Mouse (Mus musculus) heart, embryonic 12.5 days (tissue): Measurements from ENCODE around the gene Gm13272. TPM values are rescaled to one million over a fixed set of nuclear protein-coding genes. Genes with fewer than 3 reads are reported as not detected.
"Not testable (repeated sequence)": the region's sequence is repeated elsewhere in the genome, so short reads cannot be mapped to it uniquely, and the experiment has no call there.

ENCODE experiments used
- ATAC-seq: fragments of 200-750 bp; cut with Nextera tagmentation; 2 replicates; pipeline ENCODE4 v1.8.0; 2017; ENCODE audit warnings: moderate TSS enrichment, moderate library complexity; ENCODE audit not compliant: insufficient number of reproducible peaks, low FRiP score
- H3K27ac ChIP-seq: fragments of 300-500 bp; sonication (generic); 2 replicates; pipeline ENCODE4 v1.5.1; 2016; ENCODE audit warnings: mild to moderate bottlenecking, moderate library complexity; ENCODE audit not compliant: poor library complexity, severe bottlenecking
- H3K27me3 ChIP-seq: fragments of 300-500 bp; sonication (generic); replicated peaks from 2 replicates; pipeline ENCODE4 v1.6.1; 2016; ENCODE audit warnings: mild to moderate bottlenecking, moderate library complexity
- H3K36me3 ChIP-seq: fragments of 300-500 bp; sonication (generic); 2 replicates; pipeline ENCODE4 v1.6.1; 2016; ENCODE audit warnings: mild to moderate bottlenecking, moderate library complexity
- H3K4me1 ChIP-seq: fragments of 300-500 bp; sonication (generic); replicated peaks from 2 replicates; pipeline ENCODE4 v1.6.1; 2016; ENCODE audit warnings: mild to moderate bottlenecking
- H3K4me2 ChIP-seq: fragments of 300-500 bp; sonication (generic); 2 replicates; pipeline ENCODE4 v1.6.1; 2016; ENCODE audit warnings: mild to moderate bottlenecking, moderate library complexity
- H3K4me3 ChIP-seq: fragments of 300-500 bp; sonication (generic); 2 replicates; pipeline ENCODE4 v1.5.1; 2016; ENCODE audit warnings: mild to moderate bottlenecking
- H3K9ac ChIP-seq: fragments of 300-500 bp; sonication (generic); 2 replicates; pipeline ENCODE4 v1.6.1; 2016; ENCODE audit warnings: mild to moderate bottlenecking, moderate library complexity
- H3K9me3 ChIP-seq: fragments of 300-500 bp; sonication (generic); replicated peaks from 2 replicates; pipeline ENCODE4 v1.6.1; 2016; ENCODE audit warnings: mild to moderate bottlenecking, moderate library complexity
- WGBS: fragments of 180-500 bp; shearing (Covaris S2); methylation state at CpG from one replicate; pipeline ENCODE4 v1.1.7; 2016; 5-methylcytosine and 5-hydroxymethylcytosine counted together
- polyA plus RNA-seq: library from polyadenylated mRNA; unstranded; fragments of >200 nt; fragmentation: Nextera tagmentation; extraction: Ambion mirVana; gene quantifications from 2 replicates; pipeline ENCODE4 v1.2.1, GENCODE M21; 2016

The Gm13272 gene
- polyA plus RNA-seq, result 0.24 TPM in 1 of 2 replicates, not detected in the other

DNA sequence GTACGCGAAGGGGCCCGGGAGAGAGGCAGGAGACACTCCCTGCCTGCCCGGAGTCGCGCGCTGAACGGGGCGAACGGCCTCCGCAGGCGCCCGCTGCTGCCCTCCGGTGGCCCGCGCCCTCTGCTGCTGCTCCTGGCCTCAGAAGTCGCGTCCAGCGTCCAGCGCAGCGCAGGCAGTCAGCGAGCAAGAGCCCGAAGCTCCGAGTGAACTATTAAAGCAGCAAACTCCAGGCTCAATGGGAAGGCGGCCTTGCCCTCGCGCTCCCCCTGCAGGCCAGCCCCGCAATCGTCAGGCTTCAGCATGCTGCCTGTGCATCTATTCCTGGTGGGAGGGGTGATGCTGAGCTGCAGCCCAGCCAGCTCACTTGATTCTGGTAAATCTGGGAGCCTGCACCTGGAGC lies at the start of gene Gm13272:
Gene Gm13272 (plus strand): TSS at position 301 of the 400 bp plus-strand sequence.
- not testable (repeated sequence) for H3K4me3 ChIP-seq, H3K27ac ChIP-seq, H3K4me1 ChIP-seq, ATAC-seq, H3K36me3 ChIP-seq, H3K4me2 ChIP-seq, H3K9me3 ChIP-seq, H3K27me3 ChIP-seq, H3K9ac ChIP-seq
- no CpG with 5 or more reads among the region's 29 CpGs for WGBS

DNA sequence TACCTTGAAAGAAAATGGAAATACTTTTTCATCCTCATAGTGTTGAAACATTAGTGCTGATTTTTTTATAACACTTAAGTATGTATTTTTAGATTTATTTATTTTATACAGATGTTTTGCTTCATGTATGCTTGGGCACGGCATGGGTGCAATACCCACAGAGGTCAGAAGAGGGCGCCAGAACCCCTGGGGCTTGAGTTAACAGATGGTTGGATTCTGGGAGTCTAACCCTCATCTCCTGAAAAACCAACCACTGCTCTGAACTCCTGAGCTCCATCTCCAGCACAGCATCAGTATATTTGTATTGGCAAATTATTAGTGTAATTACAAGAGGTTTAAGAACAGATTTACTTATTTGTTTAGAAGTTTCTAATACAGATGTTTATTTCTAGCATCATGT lies 41.2 kb upstream of the Gm13272 start:
- Histone ChIP-seq H3K9ac (no peak overlapping the region), H3K4me3 (no peak overlapping the region), H3K4me1 (0 out of 2 replicates have a peak, but pooled peaks cover 4% of the 10 kb centered on the region), H3K4me2 (no peak overlapping the region), H3K9me3 (no peaks in the 10 kb centered on the region), H3K27ac (no peak overlapping the region), H3K27me3 (no peaks in the 10 kb centered on the region), H3K36me3 (no peaks in the 10 kb centered on the region)
- 12% methylated on average over 2 of the region's 2 CpGs for WGBS
- ATAC-seq, result no peak

GRCm38 (mm10) chr4:88739036-88739435 lies 40.6 kb upstream of the Gm13272 start:
- Histone ChIP-seq H3K27me3 (no peaks in the 10 kb centered on the region), H3K27ac (no peak overlapping the region), H3K9me3 (no peaks in the 10 kb centered on the region), H3K9ac (no peak overlapping the region), H3K36me3 (no peaks in the 10 kb centered on the region), H3K4me1 (0 out of 2 replicates have a peak, but pooled peaks cover 4% of the 10 kb centered on the region), H3K4me3 (no peak overlapping the region), H3K4me2 (no peak overlapping the region)
- no peak for ATAC-seq
- 88% methylated on average over 6 of the region's 6 CpGs for WGBS

DNA sequence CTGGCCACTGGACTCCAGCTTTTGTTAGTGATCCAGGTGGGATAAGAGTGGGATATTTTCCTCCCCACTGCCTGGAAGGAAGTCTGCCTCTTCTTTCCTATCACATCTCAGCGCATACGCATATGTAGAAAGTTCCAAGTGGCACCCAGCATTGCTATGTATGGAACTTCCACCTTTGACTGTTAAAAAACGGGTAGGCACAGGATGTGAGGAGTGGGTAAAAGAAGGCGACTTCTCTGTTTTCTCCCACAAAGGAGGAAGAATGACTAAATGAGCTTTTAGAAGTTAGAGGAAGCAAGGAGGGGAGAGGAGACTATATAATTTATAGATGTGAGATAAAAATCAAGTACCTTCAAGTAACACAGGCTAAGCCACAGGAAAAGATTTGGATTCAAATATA lies 38.2 kb upstream of the Gm13272 start:
- Histone ChIP-seq H3K27me3 (no peaks in the 10 kb centered on the region), H3K4me2 (no peak overlapping the region), H3K9me3 (no peaks in the 10 kb centered on the region), H3K27ac (no peak overlapping the region), H3K4me1 (0 out of 2 replicates have a peak, but pooled peaks cover 4% of the 10 kb centered on the region), H3K9ac (no peak overlapping the region), H3K36me3 (no peaks in the 10 kb centered on the region), H3K4me3 (no peak overlapping the region)
- ATAC-seq, result no peak
- WGBS, result 74% methylated on average over 4 of the region's 4 CpGs

DNA sequence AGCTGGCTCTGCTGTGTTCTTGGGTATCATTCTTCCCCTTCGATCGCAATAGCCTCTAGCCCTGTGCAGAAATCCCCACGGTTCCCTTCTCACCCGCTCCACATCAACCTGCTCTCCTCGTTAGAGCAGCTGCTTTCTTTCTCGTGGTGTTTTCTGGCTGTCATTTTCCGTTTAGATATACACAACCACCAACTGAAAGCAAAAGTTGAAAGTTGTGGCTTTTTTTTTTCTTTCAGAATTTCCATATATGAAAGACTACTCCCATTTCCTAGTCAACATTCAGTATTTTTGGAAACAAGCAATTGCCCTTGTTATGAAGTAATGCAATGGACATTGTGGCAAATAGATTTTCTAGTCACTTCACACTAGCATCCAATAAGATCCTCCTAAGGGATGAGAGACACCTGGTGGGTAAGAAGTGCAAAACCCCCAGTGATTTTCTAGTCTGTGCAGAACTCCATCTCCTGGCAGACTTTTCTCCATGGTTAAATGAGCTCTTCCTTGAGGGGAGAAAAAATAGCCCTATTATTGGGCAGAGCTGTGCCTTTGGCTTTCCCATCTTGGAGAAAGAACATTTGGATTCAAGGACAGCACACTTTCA lies 36.8 kb upstream of the Gm13272 start:
- no peak overlapping the region for H3K9ac ChIP-seq
- H3K4me3 ChIP-seq, result no peak overlapping the region
- no peak overlapping the region for H3K4me2 ChIP-seq
- 72% methylated on average over 7 of the region's 7 CpGs for WGBS
- no peak for ATAC-seq
- 0 out of 2 replicates have a peak, but pooled peaks cover 2% of the 10 kb centered on the region for H3K4me1 ChIP-seq
- H3K27me3 ChIP-seq, result no peaks in the 10 kb centered on the region
- H3K36me3 ChIP-seq, result no peaks in the 10 kb centered on the region
- no peak overlapping the region for H3K27ac ChIP-seq
- H3K9me3 ChIP-seq, result no peaks in the 10 kb centered on the region

- Histone ChIP-seq H3K27me3 (peaks cover 3% of the 10 kb centered on the region; the same call in 1 of the 2 replicates), H3K9me3 (no peaks in the 10 kb centered on the region), H3K9ac (no peak overlapping the region), H3K4me1 (no peaks in the 10 kb centered on the region), H3K36me3 (no peaks in the 10 kb centered on the region), H3K4me3 (no peak overlapping the region), H3K27ac (no peak overlapping the region), H3K4me2 (no peak overlapping the region)
- no peak for ATAC-seq
- WGBS, result 68% methylated on average over 3 of the region's 3 CpGs
Observed at GRCm38 (mm10) chr4:88744207-88744606, 35.4 kb upstream of the Gm13272 start.

DNA sequence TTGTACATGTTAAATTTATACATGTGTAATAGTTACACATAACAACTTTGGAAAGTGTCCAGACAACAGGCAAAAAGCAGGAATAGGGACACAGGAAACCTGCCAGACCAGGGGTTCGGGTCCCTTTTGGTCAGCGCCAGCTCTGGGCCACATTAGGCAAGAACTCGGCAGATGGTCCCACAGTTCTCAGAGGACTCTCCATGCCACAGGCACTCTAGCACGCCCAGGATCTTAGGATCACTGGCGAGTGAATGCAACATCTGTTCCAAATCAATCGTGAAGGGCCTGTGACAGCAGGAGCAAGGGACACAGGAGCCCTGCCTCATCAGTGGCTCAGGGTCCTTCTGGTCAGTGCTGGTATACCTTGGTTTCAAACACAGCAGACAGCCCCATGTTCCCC lies 29.7 kb upstream of the Gm13272 start:
- no peak for ATAC-seq
- 53% methylated on average over 6 of the region's 6 CpGs for WGBS
- H3K4me1 ChIP-seq, result no peaks in the 10 kb centered on the region
- H3K4me2 ChIP-seq, result no peak overlapping the region
- H3K27me3 ChIP-seq, result peaks cover 3% of the 10 kb centered on the region; the same call in 1 of the 2 replicates
- H3K36me3 ChIP-seq, result no peaks in the 10 kb centered on the region
- H3K9me3 ChIP-seq, result no peaks in the 10 kb centered on the region
- H3K27ac ChIP-seq, result no peak overlapping the region
- no peak overlapping the region for H3K9ac ChIP-seq
- H3K4me3 ChIP-seq, result no peak overlapping the region

DNA sequence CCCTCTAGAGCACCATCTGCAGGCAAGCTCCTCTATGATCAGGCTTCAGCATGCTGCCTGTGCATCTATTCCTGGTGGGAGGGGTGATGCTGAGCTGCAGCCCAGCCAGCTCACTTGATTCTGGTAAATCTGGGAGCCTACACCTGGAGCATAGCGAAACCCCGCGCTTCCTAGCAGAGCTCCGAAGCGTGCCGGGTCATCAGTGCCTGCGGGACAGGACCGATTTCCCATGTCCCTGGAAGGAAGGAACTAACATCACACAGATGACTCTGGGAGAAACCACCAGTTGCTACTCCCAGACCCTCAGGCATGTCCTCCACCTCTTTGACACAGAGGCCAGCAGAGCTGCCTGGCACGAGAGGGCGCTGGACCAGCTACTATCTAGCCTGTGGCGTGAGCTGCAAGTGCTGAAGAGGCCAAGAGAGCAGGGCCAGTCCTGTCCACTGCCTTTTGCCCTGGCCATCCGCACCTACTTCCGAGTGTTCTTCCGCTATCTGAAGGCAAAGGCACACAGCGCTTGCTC lies 24.8 kb upstream of the Gm13272 start, which contains the start of gene Gm13271:
Gene Gm13271 (plus strand): TSS at position 51 of the 523 bp plus-strand sequence.
- WGBS, result 56% methylated on average over 15 of the region's 15 CpGs
- not testable (repeated sequence) for H3K27ac ChIP-seq, H3K4me1 ChIP-seq, H3K4me2 ChIP-seq, H3K36me3 ChIP-seq, H3K4me3 ChIP-seq, H3K9ac ChIP-seq, ATAC-seq, H3K9me3 ChIP-seq, H3K27me3 ChIP-seq

GRCm38 (mm10) chr4:88756581-88757513 lies 22.8 kb upstream of the Gm13272 start:
- not testable (repeated sequence) for ATAC-seq, H3K4me1 ChIP-seq, H3K9me3 ChIP-seq, H3K36me3 ChIP-seq, H3K27me3 ChIP-seq
- 9% methylated on average over 29 of the region's 31 CpGs for WGBS
- H3K27ac ChIP-seq, result peak overlapping the region; percentile 98
- peak overlapping the region; percentile 64 for H3K4me3 ChIP-seq
- peak overlapping the region; percentile 77 for H3K4me2 ChIP-seq
- H3K9ac ChIP-seq, result peak overlapping the region; percentile 85

DNA sequence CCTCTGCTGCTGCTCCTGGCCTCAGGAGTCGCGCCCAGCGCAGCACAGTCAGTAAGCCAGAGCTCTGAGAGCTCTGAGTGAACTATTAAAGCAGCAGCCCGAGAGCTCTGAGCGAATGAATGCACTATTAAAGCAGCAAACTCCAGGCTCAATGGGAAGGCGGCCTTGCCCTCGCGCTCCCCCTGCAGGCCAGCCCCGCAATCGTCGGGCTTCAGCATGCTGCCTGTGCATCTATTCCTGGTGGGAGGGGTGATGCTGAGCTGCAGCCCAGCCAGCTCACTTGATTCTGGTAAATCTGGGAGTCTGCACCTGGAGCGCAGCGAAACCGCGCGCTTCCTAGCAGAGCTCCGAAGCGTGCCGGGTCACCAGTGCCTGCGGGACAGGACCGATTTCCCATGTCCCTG lies 22.0 kb upstream of the Gm13272 start:
- H3K9me3 ChIP-seq, H3K4me1 ChIP-seq, H3K27me3 ChIP-seq, H3K36me3 ChIP-seq: not testable (repeated sequence)
- Histone ChIP-seq H3K4me3 (peak overlapping the region; percentile 64), H3K9ac (peak overlapping the region; percentile 85), H3K27ac (peak overlapping the region; percentile 98), H3K4me2 (peak overlapping the region; percentile 77)
- under 1% methylated on average over 21 of the region's 21 CpGs for WGBS
- peak; percentile 97 for ATAC-seq

- H3K9me3 ChIP-seq, H3K4me1 ChIP-seq, ATAC-seq, H3K27me3 ChIP-seq, H3K4me2 ChIP-seq, H3K9ac ChIP-seq, H3K27ac ChIP-seq, H3K36me3 ChIP-seq, H3K4me3 ChIP-seq: not testable (repeated sequence)
- WGBS, result 80% methylated on average over 9 of the region's 9 CpGs
Observed at GRCm38 (mm10) chr4:88758751-88759150, 20.9 kb upstream of the Gm13272 start.
